Mouse (Mus musculus) frontal cortex, postnatal 10 days (tissue): Measurements from ENCODE around the gene Lmod1.

Experiments used
- DNase-seq, 2 experiments: peaks; one replicate each; pipeline ENCODE4 v3.0.0; 2022; ENCODE audit warnings: low spot score in 2 of 2, mixed read lengths in 1 of 2

Gene Lmod1

DNA sequence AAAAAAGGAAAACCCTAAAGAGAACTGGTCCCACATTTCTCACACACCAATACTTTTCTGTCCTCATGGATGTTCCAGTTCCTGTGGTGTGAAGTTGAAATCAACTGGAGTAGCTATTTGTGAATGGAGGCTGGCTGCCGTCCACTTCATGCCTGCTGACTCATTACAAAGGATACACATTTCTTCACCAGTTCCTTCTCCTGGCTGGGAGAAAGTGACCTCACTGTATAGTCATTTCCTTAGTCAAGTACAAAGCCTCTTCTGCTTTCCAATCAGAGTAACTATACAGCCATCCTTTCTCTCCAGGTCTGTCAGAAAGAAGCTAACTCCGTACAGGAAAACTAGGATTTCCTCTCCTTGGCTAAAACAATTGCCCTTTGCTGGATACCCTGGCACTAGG is 86.4 kb downstream of the Lmod1 start:
- no peak for DNase-seq

- no peak for DNase-seq
These were observed 87.5 kb downstream of the Lmod1 start for GRCm38 (mm10) chr1:135412130-135412529.

- DNase-seq: no peak
These were observed 89.4 kb downstream of the Lmod1 start for GRCm38 (mm10) chr1:135413996-135414395.
